Mouse (Mus musculus) testis, adult 2 months (tissue): ENCODE measurements around the gene Tra2b. TPM values are rescaled to one million over a fixed set of nuclear protein-coding genes. Genes with fewer than 3 reads are reported as not detected.
"Not testable (repeated sequence)": the region's sequence is repeated elsewhere in the genome, so short reads cannot be mapped to it uniquely, and the experiment has no call there.

Experiments used
- H3K27ac ChIP-seq: fragments of 200-500 bp; 2 replicates; pipeline ENCODE4 v1.5.1; 2012; ENCODE audit warnings: low read depth, low read length; ENCODE audit not compliant: control insufficient read depth, insufficient read depth
- H3K27me3 ChIP-seq: fragments of 200-500 bp; 2 replicates; pipeline ENCODE4 v1.6.1; 2012; ENCODE audit warnings: mild to moderate bottlenecking, low read length, moderate library complexity; ENCODE audit not compliant: control insufficient read depth, insufficient read depth
- H3K36me3 ChIP-seq: fragments of 200-500 bp; 2 replicates; pipeline ENCODE4 v1.6.1; 2012; ENCODE audit warnings: mild to moderate bottlenecking, low read length; ENCODE audit not compliant: control insufficient read depth, insufficient read depth
- H3K4me1 ChIP-seq: fragments of 200-500 bp; 2 replicates; pipeline ENCODE4 v1.6.1; 2012; ENCODE audit warnings: low read length; ENCODE audit not compliant: control insufficient read depth, insufficient read depth
- H3K4me3 ChIP-seq: fragments of 200-500 bp; 2 replicates; pipeline ENCODE4 v1.5.1; 2012; ENCODE audit warnings: low read depth, mild to moderate bottlenecking, low read length, moderate library complexity, mixed read lengths; ENCODE audit not compliant: control insufficient read depth
- CTCF ChIP-seq: fragments of 200-500 bp; IDR thresholded peaks from 2 replicates; pipeline ENCODE4 v1.5.1; 2012; ENCODE audit warnings: low read depth, mild to moderate bottlenecking, inconsistent platforms, low read length, moderate library complexity; ENCODE audit not compliant: control insufficient read depth, insufficient read depth, insufficient replicate concordance
- POLR2A ChIP-seq: fragments of 200-500 bp; IDR thresholded peaks from 2 replicates; pipeline ENCODE4 v1.6.1; 2012; ENCODE audit warnings: low read depth, mild to moderate bottlenecking, inconsistent platforms, low read length, moderate library complexity; ENCODE audit not compliant: control insufficient read depth
- polyA plus RNA-seq: library from polyadenylated mRNA; depleted of rRNA; stranded (reverse); fragments of >200 nt; gene quantifications from 2 replicates; pipeline ENCODE4 v1.2.3, GENCODE M21; 2012

The Tra2b gene
- polyA plus RNA-seq, 1 experiment: 59.4 TPM

GRCm38 (mm10) chr16:22264232-22264961 lies 1.4 kb downstream of the Tra2b start:
- peaks cover 9% of the 10 kb centered on the region for H3K4me1 ChIP-seq
- no peaks in the 10 kb centered on the region for H3K27me3 ChIP-seq
- peaks cover 3% of the 10 kb centered on the region; the same call in 1 of the 2 replicates for H3K36me3 ChIP-seq
- peak overlapping the region; percentile 100 for H3K4me3 ChIP-seq
- TF ChIP-seq POLR2A: no peak
- TF ChIP-seq CTCF: no peak
- H3K27ac ChIP-seq: peak overlapping the region; percentile 100

- TF ChIP-seq POLR2A: no peak
- no peak for TF ChIP-seq CTCF
- H3K4me3 ChIP-seq: no peak overlapping the region
- H3K27ac ChIP-seq: no peak overlapping the region
- H3K4me1 ChIP-seq: peaks cover 9% of the 10 kb centered on the region
- no peaks in the 10 kb centered on the region for H3K27me3 ChIP-seq
- H3K36me3 ChIP-seq: peaks cover 3% of the 10 kb centered on the region; the same call in 1 of the 2 replicates
Measured at GRCm38 (mm10) chr16:22263124-22263523, 2.7 kb downstream of the Tra2b start.

GRCm38 (mm10) chr16:22261563-22261962 lies 4.2 kb downstream of the Tra2b start:
- peaks cover 3% of the 10 kb centered on the region; the same call in 1 of the 2 replicates for H3K36me3 ChIP-seq
- no peak overlapping the region for H3K4me3 ChIP-seq

GRCm38 (mm10) chr16:22260423-22261143 lies 5.2 kb downstream of the Tra2b start:
- Histone ChIP-seq H3K4me1 (peaks cover 4% of the 10 kb centered on the region), H3K4me3 (no peak overlapping the region)

More at GRCm38 (mm10) chr16:22261563-22261962, 4.2 kb downstream of the Tra2b start:
- peaks cover 7% of the 10 kb centered on the region for H3K4me1 ChIP-seq
- TF ChIP-seq POLR2A (no peak), CTCF (no peak)
- no peak overlapping the region for H3K27ac ChIP-seq
- H3K27me3 ChIP-seq: no peaks in the 10 kb centered on the region

GRCm38 (mm10) chr16:22252255-22252654 lies 13.6 kb downstream of the Tra2b start:
- H3K36me3 ChIP-seq, H3K27ac ChIP-seq, H3K27me3 ChIP-seq, H3K4me1 ChIP-seq, H3K4me3 ChIP-seq: not testable (repeated sequence)

More at GRCm38 (mm10) chr16:22260423-22261143, 5.2 kb downstream of the Tra2b start:
- Histone ChIP-seq H3K27ac (no peak overlapping the region), H3K27me3 (no peaks in the 10 kb centered on the region), H3K36me3 (peaks cover 3% of the 10 kb centered on the region; the same call in 1 of the 2 replicates)
- TF ChIP-seq CTCF (no peak), POLR2A (no peak)

GRCm38 (mm10) chr16:22250307-22250706 lies 15.5 kb downstream of the Tra2b start:
- H3K27me3 ChIP-seq: no peaks in the 10 kb centered on the region
- H3K27ac ChIP-seq: no peak overlapping the region
- H3K36me3 ChIP-seq: peaks cover 1% of the 10 kb centered on the region; the same call in 1 of the 2 replicates
- no peaks in the 10 kb centered on the region for H3K4me1 ChIP-seq
- H3K4me3 ChIP-seq: no peak overlapping the region
- TF ChIP-seq CTCF: no peak
- TF ChIP-seq POLR2A: no peak

- no peak for TF ChIP-seq CTCF
- TF ChIP-seq POLR2A: no peak
- Histone ChIP-seq H3K4me3 (no peak overlapping the region), H3K36me3 (peaks cover 1% of the 10 kb centered on the region; the same call in 1 of the 2 replicates), H3K4me1 (no peaks in the 10 kb centered on the region), H3K27ac (no peak overlapping the region), H3K27me3 (no peaks in the 10 kb centered on the region)
Measured at GRCm38 (mm10) chr16:22249754-22250153, 16.1 kb downstream of the Tra2b start.
